Mouse (Mus musculus): ENCODE data around the gene Mmd. TPM values are rescaled to one million over a fixed set of nuclear protein-coding genes. Genes with fewer than 3 reads are reported as not detected.
A peak's percentile ranks its signal among the peaks of the same experiment; 100 is the strongest.

Mmd gene
- total RNA-seq (2017): 23.5 to 81.5 TPM (median 37.7 TPM) in 3 replicates

DNA sequence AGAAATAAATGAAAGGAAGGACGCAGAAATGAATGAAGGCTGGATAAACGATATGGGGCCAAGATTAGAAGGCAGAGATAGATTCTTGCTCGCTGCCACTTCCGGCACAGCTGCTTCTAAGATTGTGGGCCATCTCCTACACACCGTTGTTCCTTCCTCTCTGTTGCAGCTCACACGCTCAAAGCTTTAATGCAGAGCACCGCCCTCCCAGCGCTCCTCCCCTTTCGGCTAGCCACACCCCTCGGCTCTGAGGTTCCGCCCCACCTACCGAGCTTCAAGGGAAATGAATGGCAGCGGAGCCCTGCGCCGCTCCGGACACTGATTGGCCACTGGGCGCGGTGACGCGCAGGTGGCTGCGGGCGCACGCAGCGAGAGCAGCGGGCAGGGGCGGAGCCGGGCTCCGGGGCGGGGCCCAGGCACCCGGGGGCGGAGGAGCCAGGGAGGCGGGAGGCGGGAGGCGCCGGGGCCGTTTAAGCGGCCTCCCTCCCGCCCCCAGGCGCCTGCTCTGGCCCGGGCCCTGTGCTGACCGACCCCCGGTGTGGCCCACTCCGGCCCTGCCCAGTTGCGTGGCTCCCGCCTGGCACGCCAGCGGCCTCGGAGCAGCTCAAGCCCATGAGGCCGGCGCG lies at the start of gene Mmd:
Mmd (plus strand) TSS at position 432 of the 626 bp plus-strand sequence.
- ATAC-seq (replicated peaks; ENCODE audit: insufficient number of reproducible peaks, low FRiP score, low TSS enrichment, poor library complexity, severe bottlenecking): peak; percentile 96

DNA sequence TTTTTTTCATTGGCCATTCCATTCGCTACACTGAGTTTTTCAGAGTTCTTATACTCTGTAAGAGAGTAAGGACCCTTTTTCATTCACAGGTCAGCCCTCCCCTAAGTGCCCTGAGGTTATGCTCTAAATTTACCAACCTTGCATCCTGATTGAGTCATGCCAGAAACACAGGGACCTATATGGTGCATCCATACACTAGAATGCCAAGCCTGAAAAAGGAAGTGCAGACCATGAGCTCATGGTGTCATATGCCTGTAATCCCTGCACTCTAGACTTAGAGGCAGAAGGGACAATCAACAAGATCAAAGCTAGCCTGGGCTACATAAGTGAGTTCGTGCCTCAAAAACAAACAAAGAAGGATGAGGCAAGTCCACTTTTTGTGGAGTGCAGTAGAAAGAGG lies 48.4 kb upstream of the Mmd start:
- no peak for ATAC-seq (replicated peaks; ENCODE audit: insufficient number of reproducible peaks, low FRiP score, low TSS enrichment, poor library complexity, severe bottlenecking)

DNA sequence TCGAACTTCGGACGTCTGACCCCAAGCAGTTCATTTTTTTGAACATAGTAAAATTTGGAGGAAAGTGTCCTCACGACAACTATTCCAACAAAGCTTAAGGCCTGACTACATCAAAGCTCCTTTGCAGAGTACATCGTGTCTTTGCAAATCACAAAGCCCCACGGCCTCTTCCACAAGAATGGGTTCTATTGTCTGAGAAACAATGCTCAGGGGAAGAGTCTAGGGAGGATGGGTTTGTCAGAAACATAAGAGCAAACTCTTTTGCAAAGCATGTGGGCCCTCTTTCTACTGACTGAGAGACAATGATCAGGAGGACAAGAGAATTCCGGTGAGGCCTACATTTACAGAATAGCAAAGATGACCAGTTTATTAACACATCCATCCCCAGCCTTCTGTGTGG lies 35.0 kb upstream of the Mmd start:
- no peak for ATAC-seq (replicated peaks; ENCODE audit: insufficient number of reproducible peaks, low FRiP score, low TSS enrichment, poor library complexity, severe bottlenecking)

DNA sequence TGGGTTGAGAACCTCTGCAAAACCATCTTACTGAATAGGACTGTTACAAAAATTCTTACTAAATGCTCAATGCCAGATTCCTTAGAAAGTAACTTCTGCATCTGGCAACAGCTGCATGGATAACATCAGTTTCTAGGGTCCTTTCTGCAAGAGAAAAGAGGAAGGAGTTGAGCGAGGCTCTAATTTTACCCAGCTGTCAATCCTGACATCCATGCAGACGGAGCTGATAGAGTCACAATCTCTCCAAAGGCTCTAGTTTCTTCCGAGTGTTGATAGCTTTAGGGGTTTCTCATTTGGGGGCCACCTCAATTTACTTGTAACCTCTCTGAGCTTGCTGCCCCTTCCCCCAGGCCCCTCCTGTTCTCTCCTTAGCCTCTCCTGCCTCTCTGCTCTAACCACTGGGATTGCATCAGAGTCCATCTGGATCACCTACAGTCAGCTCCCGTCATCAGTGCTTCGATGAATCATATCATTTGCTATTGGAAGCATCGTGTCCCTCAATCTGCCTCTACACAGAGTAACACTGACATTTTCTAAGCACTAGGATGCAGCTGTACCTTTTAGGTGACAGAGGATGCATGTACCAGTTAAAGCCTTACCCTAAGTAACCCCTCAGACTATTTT lies 29.1 kb upstream of the Mmd start:
- ATAC-seq (replicated peaks; ENCODE audit: insufficient number of reproducible peaks, low FRiP score, low TSS enrichment, poor library complexity, severe bottlenecking): no peak

DNA sequence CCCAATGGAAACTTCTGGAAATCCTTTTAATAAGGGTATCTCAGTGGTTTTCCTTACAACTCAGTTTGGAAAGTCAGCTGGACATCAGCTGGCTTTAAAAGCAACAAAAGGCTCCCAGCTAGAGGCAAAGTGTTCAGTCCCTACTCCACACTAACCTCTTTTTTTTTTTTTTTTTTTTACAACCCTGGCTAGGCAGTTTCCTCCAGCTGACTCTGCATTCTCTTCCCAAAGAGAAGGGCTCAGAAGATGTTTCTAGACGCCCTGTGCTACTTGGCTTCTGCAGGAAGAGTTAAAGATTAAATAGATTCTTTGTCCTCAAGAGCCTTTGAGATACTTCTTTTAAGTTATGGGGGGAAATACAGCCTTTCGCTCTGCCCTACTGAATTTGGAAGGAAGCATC lies 28.5 kb upstream of the Mmd start:
- no peak for ATAC-seq (replicated peaks; ENCODE audit: insufficient number of reproducible peaks, low FRiP score, low TSS enrichment, poor library complexity, severe bottlenecking)

DNA sequence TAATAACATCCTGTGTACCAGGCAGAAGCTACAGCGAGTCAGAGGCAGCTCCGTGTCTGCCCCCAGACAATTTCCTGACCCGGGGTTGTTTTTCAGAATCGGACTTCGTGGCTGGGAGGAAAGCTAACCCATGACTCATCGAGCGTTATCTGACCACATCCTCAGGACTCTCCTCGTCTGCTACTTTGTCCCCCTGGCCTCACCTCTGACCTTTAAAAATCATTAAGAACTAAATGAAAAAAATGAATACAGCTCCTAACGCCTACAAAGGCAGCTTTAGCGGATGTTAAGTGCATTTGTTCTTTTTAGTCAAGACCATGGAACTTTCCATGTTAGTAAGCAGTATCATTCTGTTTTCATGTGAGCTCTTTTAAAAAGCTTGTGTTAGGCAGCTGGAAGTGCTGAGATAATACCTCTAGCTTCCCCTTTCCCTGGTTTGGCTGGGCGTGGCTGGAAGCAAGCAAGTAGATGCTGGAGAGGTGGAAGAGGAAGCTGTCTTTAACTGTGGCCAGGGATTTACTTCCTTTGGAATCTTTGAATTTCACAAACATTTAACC lies 24.3 kb upstream of the Mmd start:
- peak; percentile 85 for ATAC-seq (replicated peaks; ENCODE audit: insufficient number of reproducible peaks, low FRiP score, low TSS enrichment, poor library complexity, severe bottlenecking)

DNA sequence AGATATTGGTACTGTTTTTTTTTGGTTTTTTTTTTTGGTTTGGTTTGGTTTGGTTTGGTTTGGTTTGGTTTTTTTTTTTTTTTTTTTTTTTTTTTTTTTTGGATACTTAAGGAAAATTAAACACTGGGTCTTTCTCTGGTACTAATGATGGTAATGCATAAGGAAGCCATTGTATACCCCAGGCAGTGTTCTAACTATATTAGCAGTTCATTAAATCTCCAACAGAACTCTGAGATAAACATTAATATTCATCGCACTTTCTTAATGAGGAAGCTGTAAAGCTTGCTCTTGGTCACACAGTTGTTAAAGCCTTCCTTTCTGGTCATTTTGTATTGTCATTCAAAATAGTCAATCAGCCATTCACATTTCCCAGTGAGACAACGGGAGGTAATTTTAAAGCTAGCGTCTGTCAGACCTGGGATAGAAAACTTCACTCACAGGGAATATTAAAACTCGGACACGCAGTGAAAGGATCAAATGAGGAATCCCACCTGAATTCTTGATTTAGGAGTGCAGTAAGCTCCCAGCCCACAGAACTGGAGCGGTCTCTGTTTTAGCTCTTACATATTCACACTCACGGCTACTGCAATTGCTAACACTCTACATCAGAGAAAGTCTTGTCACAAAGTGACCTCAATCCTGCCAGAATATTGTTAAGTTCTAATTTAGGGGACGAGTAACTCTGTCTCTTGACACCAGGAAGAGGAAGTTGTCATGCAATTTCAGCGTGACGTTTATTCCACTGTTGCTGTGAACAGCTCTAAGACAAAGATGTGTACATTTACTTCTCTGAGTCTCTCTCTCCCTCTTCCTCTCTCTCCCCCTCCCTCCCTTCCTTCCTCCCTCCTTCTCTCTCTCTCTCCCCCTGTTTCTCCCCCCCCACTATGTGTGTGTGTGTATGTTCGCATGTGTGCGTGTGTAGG lies 22.0 kb upstream of the Mmd start:
- 0 out of 2 replicates have a peak, but pooled peaks have one; percentile 17 for ATAC-seq (replicated peaks; ENCODE audit: insufficient number of reproducible peaks, low FRiP score, low TSS enrichment, poor library complexity, severe bottlenecking)

DNA sequence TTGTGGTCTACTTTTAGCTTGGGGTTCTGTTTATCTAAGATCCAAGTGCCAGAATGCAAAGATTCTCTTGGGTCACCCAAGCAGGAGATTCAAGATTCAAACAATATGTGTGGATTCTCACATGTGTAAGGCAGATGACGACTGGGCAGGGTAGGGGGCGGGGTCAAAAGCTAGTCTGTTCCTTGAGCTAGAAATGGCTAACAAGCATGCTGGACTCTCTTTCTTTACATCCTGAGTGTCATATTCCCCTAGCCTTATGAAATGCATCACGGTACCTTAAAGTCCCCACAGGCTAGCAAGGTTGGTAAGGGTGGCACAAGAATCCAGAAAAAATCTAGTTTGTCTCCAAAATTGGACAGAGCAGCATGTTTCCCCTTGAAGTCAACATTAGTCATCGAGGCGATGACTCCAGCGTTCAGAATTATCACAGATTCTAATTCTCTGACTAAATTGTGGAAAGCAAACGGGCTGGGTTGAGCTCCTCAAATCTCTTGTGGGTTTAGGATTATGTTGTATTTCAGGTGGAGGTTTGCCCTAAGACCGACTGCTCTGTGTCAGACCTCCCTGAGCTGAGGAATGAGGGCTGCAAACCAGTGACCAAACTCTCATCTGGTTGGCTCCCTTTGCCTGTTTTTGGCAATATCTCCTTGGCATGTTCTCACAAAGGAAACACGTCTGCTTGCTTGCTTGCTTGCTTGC lies 20.9 kb upstream of the Mmd start:
- ATAC-seq (replicated peaks; ENCODE audit: insufficient number of reproducible peaks, low FRiP score, low TSS enrichment, poor library complexity, severe bottlenecking): no peak

DNA sequence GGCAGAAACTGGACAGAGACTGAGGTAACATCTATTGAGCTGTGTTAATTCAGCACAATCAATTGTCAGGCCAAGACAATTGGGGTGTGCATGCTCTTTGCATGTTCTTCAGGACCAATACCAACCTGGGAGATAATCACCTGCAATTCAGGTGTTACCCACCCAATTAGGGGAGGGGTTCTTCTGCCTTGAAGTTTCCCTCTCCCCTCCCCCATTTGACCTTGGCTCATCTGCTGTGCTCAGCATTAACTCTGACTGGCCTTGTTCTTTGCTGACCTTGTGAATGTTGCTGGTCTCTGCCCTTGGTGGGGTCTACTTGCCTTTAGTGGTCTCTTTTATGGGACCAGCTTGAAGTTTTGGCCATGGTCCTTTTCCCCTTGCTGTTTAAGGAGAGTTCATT lies 19.5 kb upstream of the Mmd start:
- no peak for ATAC-seq (replicated peaks; ENCODE audit: insufficient number of reproducible peaks, low FRiP score, low TSS enrichment, poor library complexity, severe bottlenecking)

DNA sequence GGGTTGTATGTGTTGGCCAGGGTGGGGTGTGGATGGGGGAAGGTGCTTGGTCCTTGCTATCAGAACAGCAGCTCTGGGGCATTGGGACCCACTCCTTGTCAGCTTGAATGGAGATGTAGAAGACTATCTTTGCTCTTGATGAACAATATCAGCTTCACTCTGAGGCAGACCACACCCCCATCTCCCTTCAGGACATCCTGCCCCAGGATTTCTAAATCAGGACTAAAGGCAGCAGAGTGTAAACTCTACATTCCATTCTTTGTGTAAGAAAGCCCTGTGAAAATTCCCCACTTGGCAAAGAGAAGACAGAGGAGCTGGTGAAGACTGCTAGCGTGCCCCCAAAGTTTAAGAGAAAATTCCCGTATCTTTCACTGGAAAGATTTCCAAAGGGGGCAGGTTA lies 18.6 kb upstream of the Mmd start:
- ATAC-seq (replicated peaks; ENCODE audit: insufficient number of reproducible peaks, low FRiP score, low TSS enrichment, poor library complexity, severe bottlenecking): no peak

DNA sequence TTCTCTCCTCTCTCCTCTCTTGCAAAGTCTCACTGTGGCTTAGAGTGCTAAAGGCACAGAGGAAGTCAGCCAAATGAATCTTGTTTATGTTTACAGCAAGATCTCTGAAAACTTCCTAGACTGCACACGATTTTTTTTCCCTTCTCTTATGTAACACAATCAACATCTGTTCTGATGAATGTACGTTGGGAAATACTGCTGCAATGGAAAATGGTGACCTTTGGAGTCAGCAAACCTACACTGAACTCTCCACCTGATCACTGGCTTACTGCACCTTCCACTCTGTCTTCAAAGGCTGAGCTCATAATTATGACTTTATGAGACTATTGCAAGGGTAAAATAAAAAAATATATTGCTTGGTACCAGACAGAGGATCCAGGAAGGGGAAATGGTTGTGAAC lies 17.6 kb upstream of the Mmd start:
- ATAC-seq (replicated peaks; ENCODE audit: insufficient number of reproducible peaks, low FRiP score, low TSS enrichment, poor library complexity, severe bottlenecking): no peak

DNA sequence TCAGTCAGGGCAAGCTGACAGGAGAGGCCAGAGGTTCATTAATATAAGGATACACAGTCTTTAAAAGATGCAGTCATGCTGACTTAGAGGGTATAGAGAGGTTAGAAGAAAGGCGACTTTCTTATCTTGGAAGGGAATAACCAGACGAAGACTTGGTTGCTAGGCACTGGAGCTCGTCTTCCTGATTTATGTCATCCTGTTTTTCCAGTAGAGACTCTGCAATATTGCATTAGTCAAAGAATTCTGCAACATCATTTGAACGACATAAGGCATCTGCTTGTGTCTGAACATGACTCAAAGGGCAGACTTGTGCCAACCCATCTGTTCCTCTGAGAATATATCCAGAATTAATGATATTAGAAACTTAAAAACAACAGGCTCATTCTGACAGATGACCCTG lies 16.6 kb upstream of the Mmd start:
- no peak for ATAC-seq (replicated peaks; ENCODE audit: insufficient number of reproducible peaks, low FRiP score, low TSS enrichment, poor library complexity, severe bottlenecking)

DNA sequence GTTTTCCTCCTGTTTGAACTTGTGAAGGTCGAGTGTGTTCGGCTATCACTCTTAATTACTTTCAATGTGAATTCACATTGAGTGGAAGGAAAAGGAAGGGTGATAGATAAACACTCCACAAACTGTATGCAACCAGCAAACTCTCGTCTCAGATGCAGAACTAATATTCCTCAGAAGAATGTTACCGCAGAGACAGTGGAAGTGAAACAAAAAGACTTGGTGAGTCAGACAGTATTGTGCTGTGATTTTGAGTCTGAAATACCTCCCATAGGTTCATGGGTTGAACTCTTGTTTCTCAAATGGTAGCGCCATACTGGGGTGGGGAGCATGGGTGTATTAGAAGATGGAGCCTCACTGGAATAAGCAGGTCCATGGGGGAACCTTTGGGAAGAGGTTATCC lies 14.0 kb upstream of the Mmd start:
- peak; percentile 66 for ATAC-seq (replicated peaks; ENCODE audit: insufficient number of reproducible peaks, low FRiP score, low TSS enrichment, poor library complexity, severe bottlenecking)

DNA sequence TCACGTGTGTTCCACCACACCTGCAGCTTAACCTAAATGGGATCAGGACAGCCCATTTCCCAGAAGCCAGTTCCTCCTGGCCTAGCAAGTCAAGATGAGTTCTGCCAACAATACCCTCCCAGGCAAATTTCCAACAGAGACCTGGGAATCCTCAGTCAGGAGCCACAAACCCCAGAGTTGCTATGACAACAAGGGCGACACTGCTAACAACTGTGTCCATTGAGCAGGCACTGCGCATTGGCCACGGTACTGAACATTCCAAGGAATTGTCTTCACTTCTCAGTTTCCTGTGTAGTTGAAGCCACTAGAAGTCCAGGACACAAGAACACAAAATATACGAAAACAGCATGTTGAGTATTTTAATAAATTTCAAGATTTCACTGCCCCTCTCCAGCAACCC lies 11.6 kb upstream of the Mmd start:
- ATAC-seq (replicated peaks; ENCODE audit: insufficient number of reproducible peaks, low FRiP score, low TSS enrichment, poor library complexity, severe bottlenecking): no peak

DNA sequence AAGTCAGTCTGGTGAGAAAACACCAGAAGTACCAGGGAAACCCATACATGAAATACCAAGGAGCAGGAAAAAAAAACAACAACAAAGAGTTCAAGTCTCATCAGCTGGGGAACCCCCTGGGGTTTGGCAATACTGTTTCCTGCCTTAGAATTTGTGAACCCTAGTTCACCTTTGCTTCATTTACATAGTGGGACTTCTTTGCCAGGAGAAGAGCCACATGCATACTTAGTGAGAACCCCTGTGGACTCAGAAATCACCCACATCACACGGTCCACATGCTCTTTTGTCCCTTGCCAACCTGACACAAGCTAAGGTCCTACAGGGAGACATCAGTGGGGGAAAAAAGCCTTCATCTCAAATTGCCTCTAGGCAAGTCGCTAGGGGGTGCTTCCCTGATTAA lies 10.6 kb upstream of the Mmd start:
- ATAC-seq (replicated peaks; ENCODE audit: insufficient number of reproducible peaks, low FRiP score, low TSS enrichment, poor library complexity, severe bottlenecking): no peak

DNA sequence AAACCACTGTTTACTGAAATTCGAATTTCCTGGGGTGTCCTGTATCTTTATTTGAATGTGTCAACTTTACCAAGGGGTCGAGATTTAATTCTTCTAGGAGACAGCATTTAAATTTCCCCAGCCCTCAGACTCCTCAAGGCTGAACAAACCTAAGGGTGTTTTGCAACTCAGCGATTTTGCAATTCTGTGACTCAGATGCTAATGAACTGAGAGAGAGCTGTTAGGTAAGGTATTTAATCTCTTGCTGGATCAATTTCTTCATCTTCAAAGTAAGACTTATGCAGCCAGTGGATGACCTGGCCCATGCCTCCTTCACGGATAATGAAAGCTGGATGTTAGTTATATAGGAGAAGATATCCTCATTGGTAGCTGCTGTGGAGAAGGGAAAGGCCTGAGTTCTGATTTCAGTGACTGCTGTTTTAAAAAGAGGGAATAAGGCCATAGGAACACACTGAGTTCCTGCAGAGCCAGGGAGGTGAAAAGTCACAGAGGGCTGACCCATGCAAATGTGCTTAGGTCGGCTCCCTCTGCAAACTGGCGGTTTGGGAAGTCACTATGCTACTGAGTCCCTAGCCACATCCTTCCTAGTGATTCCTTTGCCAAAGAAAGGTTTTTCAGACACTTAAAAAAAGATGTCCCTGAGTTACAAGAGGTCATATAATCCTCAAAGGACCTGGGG lies 8.5 kb upstream of the Mmd start:
- 0 out of 2 replicates have a peak, but pooled peaks have one; percentile 40 for ATAC-seq (replicated peaks; ENCODE audit: insufficient number of reproducible peaks, low FRiP score, low TSS enrichment, poor library complexity, severe bottlenecking)

DNA sequence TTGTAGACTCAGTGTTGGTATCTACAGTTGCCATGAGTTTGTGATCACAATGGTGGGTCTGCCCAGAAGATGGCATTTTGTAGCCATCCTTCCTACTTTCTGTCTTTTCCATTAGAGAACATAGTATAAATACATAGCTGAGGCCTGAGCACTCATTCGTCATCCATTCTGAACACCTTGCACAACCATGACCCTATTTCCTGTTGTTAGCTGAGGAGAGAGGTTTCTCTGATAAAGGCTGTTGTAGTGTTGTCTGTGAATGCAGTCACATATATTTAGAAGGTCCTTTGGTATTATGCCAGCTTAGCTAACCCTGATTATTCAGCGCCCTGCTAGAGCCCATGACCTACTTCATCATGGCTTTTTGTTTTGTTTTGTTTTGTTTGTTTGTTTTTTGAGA lies 7.4 kb upstream of the Mmd start:
- 0 out of 2 replicates have a peak, but pooled peaks have one; percentile 10 for ATAC-seq (replicated peaks; ENCODE audit: insufficient number of reproducible peaks, low FRiP score, low TSS enrichment, poor library complexity, severe bottlenecking)

DNA sequence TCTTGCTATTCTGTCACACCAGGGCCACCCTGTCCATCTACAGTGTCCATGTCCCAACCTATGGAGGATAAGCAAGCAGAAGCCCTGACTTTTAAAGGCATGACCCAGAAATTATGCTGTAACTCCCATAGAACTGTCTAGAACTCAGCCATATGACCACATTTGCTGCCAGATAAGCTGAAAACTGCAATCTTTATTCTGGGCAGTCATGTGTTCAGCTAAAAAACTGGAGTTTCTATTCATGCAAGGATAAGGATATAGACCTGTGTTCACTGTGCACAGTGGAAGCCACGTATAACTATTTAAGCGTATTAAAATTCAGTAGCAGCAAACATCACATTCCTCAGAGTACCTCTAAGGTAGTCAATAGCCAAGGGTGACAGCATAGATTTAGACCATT lies 6.0 kb upstream of the Mmd start:
- no peak for ATAC-seq (replicated peaks; ENCODE audit: insufficient number of reproducible peaks, low FRiP score, low TSS enrichment, poor library complexity, severe bottlenecking)

Data from monocyte, adult 5-6 weeks (primary cell).